Mouse (Mus musculus): Measurements from ENCODE around the gene Tshr. TPM values are rescaled to one million over a fixed set of nuclear protein-coding genes. Genes with fewer than 3 reads are reported as not detected.

The Tshr gene
- polyA plus RNA-seq, 1 experiment from 2014 or later = 0.08 TPM

DNA sequence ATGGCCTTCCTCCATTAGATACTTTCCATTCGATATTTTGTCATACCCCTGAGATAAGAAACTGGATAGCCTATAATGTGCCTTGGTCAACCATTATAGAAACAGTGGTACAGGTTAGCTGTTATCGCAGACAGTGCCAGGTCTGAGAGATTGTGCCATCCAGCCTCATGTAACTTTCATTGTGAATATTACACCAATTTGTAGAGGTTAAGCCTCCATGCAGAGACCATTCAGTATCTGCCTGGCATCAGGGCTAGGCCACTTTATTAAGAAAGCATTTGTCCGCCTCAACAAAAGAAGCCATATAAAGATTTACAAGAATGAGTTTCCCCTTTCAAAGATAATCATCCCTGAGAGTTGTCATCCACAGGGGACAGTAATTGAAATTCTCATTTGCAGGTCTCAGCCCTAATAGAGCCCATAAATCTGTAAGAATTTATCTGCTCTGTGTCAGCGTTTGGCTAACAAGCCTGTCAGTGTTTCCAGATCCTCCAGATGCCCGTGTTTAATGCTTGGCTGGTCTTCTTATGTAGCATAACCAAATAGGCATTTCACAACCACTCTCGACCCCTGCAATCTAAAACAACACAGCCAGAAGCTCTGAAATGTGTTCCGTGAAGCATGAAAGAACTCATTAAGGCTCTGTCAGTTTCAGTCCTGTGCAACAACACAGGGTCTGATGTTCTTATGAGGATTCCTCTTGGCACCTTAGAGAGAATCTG lies 28.3 kb downstream of the Tshr start:
- no peaks in the 10 kb centered on the region; the same call in 1 of the 2 replicates for H3K4me1 ChIP-seq (ENCODE audit: control insufficient read depth, insufficient read depth, low read length)
- H3K9ac ChIP-seq (ENCODE audit: low read length) = no peak overlapping the region
- peaks cover 2% of the 10 kb centered on the region; the same call in 1 of the 2 replicates for H3K27me3 ChIP-seq (ENCODE audit: control insufficient read depth, insufficient read depth, low read length)
- H3K4me3 ChIP-seq (ENCODE audit: low read depth, low read length) = no peak overlapping the region
- H3K27ac ChIP-seq (ENCODE audit: low read depth, low read length) = no peak overlapping the region
- peak; percentile 85 for ATAC-seq (ENCODE audit: insufficient read depth, low FRiP score, low TSS enrichment)
- no peak overlapping the region for H3K4me2 ChIP-seq (ENCODE audit: low read depth)
- no peaks in the 10 kb centered on the region for H3K9me3 ChIP-seq (ENCODE audit: control insufficient read depth, low read length)
- peak; percentile 40 for DNase-seq (ENCODE audit: low spot score)
- 34% methylated on average over 7 of the region's 7 CpGs for WGBS
- no peaks in the 10 kb centered on the region for H3K36me3 ChIP-seq (ENCODE audit: control insufficient read depth, insufficient read depth, low read length)

DNA sequence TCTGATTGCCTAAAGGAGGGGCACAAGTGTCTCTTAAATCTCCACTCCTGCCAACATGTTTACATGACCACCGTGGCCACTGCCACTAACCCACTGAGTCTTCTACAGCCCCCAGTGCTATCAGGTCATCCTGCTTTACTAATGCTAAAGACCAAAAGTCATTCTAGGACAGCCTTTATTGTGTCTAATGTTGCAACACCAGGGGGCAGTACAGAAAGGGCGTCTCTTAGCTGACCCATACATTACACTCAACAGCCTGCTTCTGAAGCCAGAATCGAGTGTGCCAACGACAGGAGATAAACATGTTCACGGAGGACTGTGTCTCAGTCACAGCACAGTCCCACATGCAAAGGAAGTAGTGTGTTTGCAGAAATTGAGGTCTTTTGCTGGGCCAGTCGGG lies 30.7 kb downstream of the Tshr start:
- WGBS = 65% methylated on average over 6 of the region's 6 CpGs
- H3K4me3 ChIP-seq (ENCODE audit: low read depth, low read length) = no peak overlapping the region
- H3K9me3 ChIP-seq (ENCODE audit: control insufficient read depth, low read length) = no peaks in the 10 kb centered on the region
- H3K36me3 ChIP-seq (ENCODE audit: control insufficient read depth, insufficient read depth, low read length) = no peaks in the 10 kb centered on the region
- H3K4me1 ChIP-seq (ENCODE audit: control insufficient read depth, insufficient read depth, low read length) = no peaks in the 10 kb centered on the region; the same call in 1 of the 2 replicates
- H3K27me3 ChIP-seq (ENCODE audit: control insufficient read depth, insufficient read depth, low read length) = peaks cover 2% of the 10 kb centered on the region; the same call in 1 of the 2 replicates
- H3K4me2 ChIP-seq (ENCODE audit: low read depth) = no peak overlapping the region
- no peak for DNase-seq (ENCODE audit: low spot score)
- H3K9ac ChIP-seq (ENCODE audit: low read length) = no peak overlapping the region
- no peak overlapping the region for H3K27ac ChIP-seq (ENCODE audit: low read depth, low read length)
- ATAC-seq (ENCODE audit: insufficient read depth, low FRiP score, low TSS enrichment) = no peak

DNA sequence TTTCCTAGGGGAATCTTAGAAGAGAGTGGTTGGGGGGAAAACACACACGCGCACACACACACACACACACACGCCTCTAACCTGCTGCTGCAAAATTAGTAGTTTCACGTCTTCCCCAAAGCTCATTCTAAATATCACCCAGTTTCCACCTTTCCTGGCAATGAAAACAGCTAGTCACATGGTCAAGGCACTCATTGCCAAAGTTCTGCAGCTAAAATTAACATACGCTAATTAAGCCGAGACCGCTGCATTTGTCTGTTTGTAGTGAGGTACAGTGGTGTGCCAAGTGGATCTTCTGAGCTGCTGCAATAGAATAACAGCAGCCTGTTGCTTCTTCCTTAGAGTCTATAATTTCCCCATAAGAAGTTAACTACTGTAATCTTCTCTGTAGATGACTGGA lies 32.5 kb downstream of the Tshr start:
- Histone ChIP-seq H3K27me3 (ENCODE audit: control insufficient read depth, insufficient read depth, low read length) (peaks cover 2% of the 10 kb centered on the region; the same call in 1 of the 2 replicates), H3K4me3 (ENCODE audit: low read depth, low read length) (no peak overlapping the region), H3K36me3 (ENCODE audit: control insufficient read depth, insufficient read depth, low read length) (no peaks in the 10 kb centered on the region), H3K9me3 (ENCODE audit: control insufficient read depth, low read length) (no peaks in the 10 kb centered on the region), H3K9ac (ENCODE audit: low read length) (no peak overlapping the region), H3K27ac (ENCODE audit: low read depth, low read length) (no peak overlapping the region), H3K4me1 (ENCODE audit: control insufficient read depth, insufficient read depth, low read length) (no peaks in the 10 kb centered on the region; the same call in 1 of the 2 replicates), H3K4me2 (ENCODE audit: low read depth) (no peak overlapping the region)
- DNase-seq (ENCODE audit: low spot score) (no peak), ATAC-seq (ENCODE audit: insufficient read depth, low FRiP score, low TSS enrichment) (no peak)
- 95% methylated on average over 7 of the region's 7 CpGs for WGBS

DNA sequence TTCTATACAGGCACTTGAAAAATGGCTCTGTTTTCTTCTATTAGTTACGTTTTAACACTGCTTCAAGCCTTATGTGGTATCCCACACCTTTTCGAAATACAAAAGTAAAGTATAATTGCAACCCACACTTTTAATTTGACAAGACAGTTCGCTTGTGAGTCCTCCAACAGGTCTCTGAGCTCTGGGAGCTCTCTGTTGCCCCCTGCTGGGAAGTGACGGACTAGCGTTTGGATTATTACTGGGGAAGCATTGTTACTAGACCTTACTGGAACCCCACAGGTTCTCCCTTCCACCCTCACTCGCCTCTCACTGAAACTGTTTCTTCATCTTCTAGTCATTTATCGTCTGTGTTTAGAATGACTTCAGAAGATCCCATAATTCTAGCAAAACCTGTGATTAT lies 34.4 kb downstream of the Tshr start:
- no peak for ATAC-seq (ENCODE audit: insufficient read depth, low FRiP score, low TSS enrichment)
- DNase-seq (ENCODE audit: low spot score) = peak; percentile 56
- WGBS = 53% methylated on average over 7 of the region's 7 CpGs

DNA sequence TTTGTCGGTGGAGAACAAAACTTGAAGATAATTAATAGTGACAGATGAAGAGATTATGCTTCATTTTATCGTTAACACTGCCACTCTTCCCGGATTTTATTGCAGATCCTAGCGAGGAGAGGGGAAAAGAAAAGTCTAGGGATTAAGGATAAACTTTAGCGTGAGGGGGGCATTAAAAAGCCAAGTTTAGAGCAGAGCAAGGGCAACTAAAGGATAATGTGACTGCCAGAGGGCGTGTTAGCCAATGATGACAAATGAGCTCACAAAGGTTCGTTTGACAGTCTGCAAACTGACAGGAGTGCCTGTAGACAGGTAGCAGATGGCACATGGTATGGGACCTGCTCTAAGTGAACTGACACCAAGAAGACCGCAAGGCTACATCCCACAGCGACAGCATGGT lies 36.9 kb downstream of the Tshr start:
- Histone ChIP-seq H3K9ac (ENCODE audit: low read length) (no peak overlapping the region), H3K36me3 (ENCODE audit: control insufficient read depth, insufficient read depth, low read length) (no peaks in the 10 kb centered on the region), H3K27ac (ENCODE audit: low read depth, low read length) (no peak overlapping the region), H3K27me3 (ENCODE audit: control insufficient read depth, insufficient read depth, low read length) (no peaks in the 10 kb centered on the region), H3K4me1 (ENCODE audit: control insufficient read depth, insufficient read depth, low read length) (no peaks in the 10 kb centered on the region), H3K4me2 (ENCODE audit: low read depth) (no peak overlapping the region), H3K9me3 (ENCODE audit: control insufficient read depth, low read length) (no peaks in the 10 kb centered on the region), H3K4me3 (ENCODE audit: low read depth, low read length) (no peak overlapping the region)
- no peak for ATAC-seq (ENCODE audit: insufficient read depth, low FRiP score, low TSS enrichment)
- WGBS = 73% methylated on average over 9 of the region's 9 CpGs
- no peak for DNase-seq (ENCODE audit: low spot score)

More for the DNA sequence above, 34.4 kb downstream of the Tshr start:
- no peaks in the 10 kb centered on the region for H3K36me3 ChIP-seq (ENCODE audit: control insufficient read depth, insufficient read depth, low read length)
- peaks cover 2% of the 10 kb centered on the region; the same call in 1 of the 2 replicates for H3K27me3 ChIP-seq (ENCODE audit: control insufficient read depth, insufficient read depth, low read length)
- no peak overlapping the region for H3K4me2 ChIP-seq (ENCODE audit: low read depth)
- no peak overlapping the region for H3K9ac ChIP-seq (ENCODE audit: low read length)
- H3K9me3 ChIP-seq (ENCODE audit: control insufficient read depth, low read length) = no peaks in the 10 kb centered on the region
- H3K4me1 ChIP-seq (ENCODE audit: control insufficient read depth, insufficient read depth, low read length) = no peaks in the 10 kb centered on the region
- H3K4me3 ChIP-seq (ENCODE audit: low read depth, low read length) = no peak overlapping the region
- no peak overlapping the region for H3K27ac ChIP-seq (ENCODE audit: low read depth, low read length)

DNA sequence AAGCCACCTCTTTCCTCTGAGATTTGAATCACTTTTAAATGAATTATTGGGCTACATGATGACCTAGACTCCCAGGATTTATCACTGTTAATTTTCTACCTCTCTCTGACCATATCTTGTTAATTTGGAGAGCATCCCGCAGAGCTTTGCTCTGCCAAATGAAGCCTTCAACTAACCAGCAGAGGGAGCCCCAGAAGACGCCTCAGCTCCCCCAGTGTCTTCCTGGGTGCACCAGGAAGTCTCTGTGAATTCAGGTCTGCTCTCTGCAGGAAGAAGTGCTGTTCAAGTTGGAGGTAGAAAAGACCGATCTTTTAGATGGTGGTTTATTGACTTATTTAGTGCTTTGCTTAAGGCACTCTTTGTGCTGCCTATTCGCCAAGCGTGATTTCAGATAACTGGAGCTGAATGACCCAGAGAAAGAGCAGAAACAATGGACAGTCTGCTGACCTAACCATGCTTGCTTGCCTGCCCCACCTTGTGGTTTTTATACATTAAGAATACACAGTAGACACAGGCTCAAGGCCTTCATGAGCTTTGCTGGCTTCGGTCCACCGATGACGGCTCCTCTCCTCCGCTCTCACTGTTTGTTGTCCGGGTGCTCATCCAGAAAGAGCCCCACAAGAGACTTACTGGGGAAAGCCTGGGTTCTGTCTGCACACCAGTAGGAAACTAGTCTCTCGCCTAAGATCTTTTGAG lies 38.9 kb downstream of the Tshr start:
- Histone ChIP-seq H3K9me3 (ENCODE audit: control insufficient read depth, low read length) (no peaks in the 10 kb centered on the region), H3K27me3 (ENCODE audit: control insufficient read depth, insufficient read depth, low read length) (no peaks in the 10 kb centered on the region), H3K36me3 (ENCODE audit: control insufficient read depth, insufficient read depth, low read length) (no peaks in the 10 kb centered on the region), H3K9ac (ENCODE audit: low read length) (no peak overlapping the region), H3K4me1 (ENCODE audit: control insufficient read depth, insufficient read depth, low read length) (no peaks in the 10 kb centered on the region), H3K4me2 (ENCODE audit: low read depth) (no peak overlapping the region), H3K27ac (ENCODE audit: low read depth, low read length) (no peak overlapping the region), H3K4me3 (ENCODE audit: low read depth, low read length) (no peak overlapping the region)
- peak; percentile 39 for DNase-seq (ENCODE audit: low spot score)
- ATAC-seq (ENCODE audit: insufficient read depth, low FRiP score, low TSS enrichment) = no peak
- WGBS = 74% methylated on average over 11 of the region's 11 CpGs

DNA sequence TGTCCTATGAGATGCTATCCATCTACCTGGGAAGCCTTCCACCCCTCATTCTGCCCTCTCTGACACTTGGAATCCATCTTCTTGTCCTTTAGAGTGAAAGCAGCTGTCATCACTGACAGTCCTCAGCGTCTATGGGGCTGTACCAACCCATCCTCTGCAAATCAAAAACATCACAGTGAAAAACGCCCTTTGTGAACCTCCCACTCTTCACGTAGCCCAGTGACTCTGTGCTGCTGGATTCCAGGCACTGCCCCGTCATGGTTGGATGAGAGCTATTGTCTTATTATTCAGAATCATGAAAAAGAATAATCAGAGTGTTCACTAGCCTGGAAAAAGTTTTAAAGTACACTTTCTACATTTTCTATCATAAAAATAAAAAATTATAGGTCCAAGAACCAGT lies 42.1 kb downstream of the Tshr start:
- Histone ChIP-seq H3K4me1 (ENCODE audit: control insufficient read depth, insufficient read depth, low read length) (no peaks in the 10 kb centered on the region), H3K4me2 (ENCODE audit: low read depth) (no peak overlapping the region), H3K36me3 (ENCODE audit: control insufficient read depth, insufficient read depth, low read length) (no peaks in the 10 kb centered on the region), H3K27ac (ENCODE audit: low read depth, low read length) (no peak overlapping the region), H3K9ac (ENCODE audit: low read length) (no peak overlapping the region), H3K9me3 (ENCODE audit: control insufficient read depth, low read length) (no peaks in the 10 kb centered on the region), H3K27me3 (ENCODE audit: control insufficient read depth, insufficient read depth, low read length) (no peaks in the 10 kb centered on the region), H3K4me3 (ENCODE audit: low read depth, low read length) (no peak overlapping the region)
- DNase-seq (ENCODE audit: low spot score) = no peak
- no peak for ATAC-seq (ENCODE audit: insufficient read depth, low FRiP score, low TSS enrichment)
- 55% methylated on average over 4 of the region's 4 CpGs for WGBS

DNA sequence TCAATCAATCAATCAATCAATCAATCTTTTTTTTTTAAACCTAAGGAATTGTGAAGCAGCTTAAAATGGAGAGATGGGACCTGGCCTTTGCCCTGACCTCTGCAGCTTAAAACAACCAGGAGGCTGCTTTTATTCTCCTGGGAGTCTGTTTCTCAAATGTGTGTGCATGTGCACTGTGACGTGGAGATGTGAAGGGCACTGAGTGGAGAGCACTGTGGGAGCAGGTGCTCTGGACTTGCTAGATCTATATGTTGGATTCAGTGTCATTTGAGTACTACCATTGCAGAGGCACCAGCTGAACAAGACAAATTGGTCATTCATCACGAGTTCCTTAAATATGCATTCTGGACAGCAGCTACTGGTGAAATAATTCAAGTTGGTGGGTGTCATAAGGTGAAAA lies 42.8 kb downstream of the Tshr start:
- no peak overlapping the region for H3K4me2 ChIP-seq (ENCODE audit: low read depth)
- no peak overlapping the region for H3K27ac ChIP-seq (ENCODE audit: low read depth, low read length)
- H3K36me3 ChIP-seq (ENCODE audit: control insufficient read depth, insufficient read depth, low read length) = no peaks in the 10 kb centered on the region
- ATAC-seq (ENCODE audit: insufficient read depth, low FRiP score, low TSS enrichment) (no peak), DNase-seq (ENCODE audit: low spot score) (no peak)
- H3K4me3 ChIP-seq (ENCODE audit: low read depth, low read length) = no peak overlapping the region
- no peak overlapping the region for H3K9ac ChIP-seq (ENCODE audit: low read length)
- no peaks in the 10 kb centered on the region for H3K27me3 ChIP-seq (ENCODE audit: control insufficient read depth, insufficient read depth, low read length)
- no peaks in the 10 kb centered on the region for H3K9me3 ChIP-seq (ENCODE audit: control insufficient read depth, low read length)
- no peaks in the 10 kb centered on the region for H3K4me1 ChIP-seq (ENCODE audit: control insufficient read depth, insufficient read depth, low read length)
- WGBS = 65% methylated on average over 2 of the region's 2 CpGs
